Mouse (Mus musculus): ENCODE data around the gene Taf6l.

Taf6l gene

GRCm38 (mm10) chr19:8736160-8736467, 50.1 kb downstream of the Taf6l start:
- 2% methylated on average over 11 of the region's 11 CpGs for WGBS

GRCm38 (mm10) chr19:8735389-8736159, 50.6 kb downstream of the Taf6l start, which contains the start of gene Wdr74:
TSS of gene Wdr74 (plus strand) at chr19:8735827.
- 1% methylated on average over 32 of the region's 32 CpGs for WGBS

- WGBS, result 73% methylated on average over 3 of the region's 3 CpGs
Observed at GRCm38 (mm10) chr19:8734334-8734733, 51.9 kb downstream of the Taf6l start.

- 60% methylated on average over 3 of the region's 3 CpGs for WGBS
Observed at GRCm38 (mm10) chr19:8728335-8729099, 57.7 kb downstream of the Taf6l start.

- 42% methylated on average over 5 of the region's 5 CpGs for WGBS
Observed at GRCm38 (mm10) chr19:8727495-8728114, 58.6 kb downstream of the Taf6l start.

- 37% methylated on average over 3 of the region's 3 CpGs for WGBS
Observed at GRCm38 (mm10) chr19:8726609-8727390, 59.4 kb downstream of the Taf6l start.

- 52% methylated on average over 4 of the region's 4 CpGs for WGBS
Observed at GRCm38 (mm10) chr19:8725081-8725613, 61.1 kb downstream of the Taf6l start.
